Mouse (Mus musculus): ENCODE data around the gene Pafah1b1.

The Pafah1b1 gene

DNA sequence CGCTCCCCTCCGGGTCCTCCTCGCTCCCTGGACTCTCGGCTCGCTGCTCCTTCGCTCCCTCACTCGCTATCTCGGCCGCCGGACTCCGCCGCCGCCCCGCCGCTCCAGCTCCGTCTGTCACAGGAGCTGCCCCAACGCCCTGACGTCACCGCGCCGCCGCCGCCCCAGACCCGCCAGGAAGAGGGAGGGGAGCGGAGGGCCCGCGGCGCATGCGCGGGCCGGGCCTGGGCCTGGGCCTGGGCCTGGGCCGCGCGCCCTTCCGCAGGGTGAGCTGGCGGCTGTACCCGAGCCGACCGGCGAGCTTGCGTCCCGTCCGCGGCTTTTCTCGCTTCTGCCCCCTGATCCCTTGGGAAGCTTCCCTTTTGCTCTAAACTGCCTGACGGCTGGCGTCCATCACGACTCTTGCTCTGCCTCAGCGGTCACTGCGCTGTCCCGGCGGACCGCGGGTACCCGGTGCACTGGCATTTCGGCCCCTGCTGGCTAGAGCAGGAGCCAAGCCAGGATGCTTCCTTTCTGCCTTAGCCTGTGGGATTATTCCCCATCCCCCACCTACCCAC lies at the start of gene Pafah1b1:
TSS of gene Pafah1b1 (minus strand) at position 436 of the 557 bp plus-strand sequence.
- peak; percentile 86 for DNase-seq (ENCODE audit: low read depth, low spot score)

DNA sequence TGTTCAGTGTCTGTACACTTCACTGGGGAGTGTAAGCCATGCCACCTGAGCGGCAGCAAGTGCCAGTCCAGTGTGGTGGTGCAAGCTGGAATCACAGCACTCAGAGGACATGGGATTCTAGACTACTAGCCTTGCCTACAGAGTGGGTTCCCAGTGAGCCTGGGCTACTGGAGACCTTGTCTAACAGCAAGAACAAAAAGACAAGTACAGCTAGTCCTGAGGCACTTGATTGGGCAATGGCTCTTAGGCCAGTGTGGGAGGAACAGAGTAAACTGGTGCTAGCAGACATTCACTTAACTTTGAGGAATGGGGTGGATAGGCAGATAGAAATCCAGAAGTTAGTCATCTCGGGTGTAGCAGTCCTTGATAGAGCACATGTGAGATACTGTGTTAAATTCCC lies 47.9 kb upstream of the Pafah1b1 start:
- no peak for DNase-seq (ENCODE audit: low read depth, low spot score)

GRCm38 (mm10) chr11:74771650-74772049 lies 47.2 kb upstream of the Pafah1b1 start:
- DNase-seq (ENCODE audit: low read depth, low spot score) = no peak

DNA sequence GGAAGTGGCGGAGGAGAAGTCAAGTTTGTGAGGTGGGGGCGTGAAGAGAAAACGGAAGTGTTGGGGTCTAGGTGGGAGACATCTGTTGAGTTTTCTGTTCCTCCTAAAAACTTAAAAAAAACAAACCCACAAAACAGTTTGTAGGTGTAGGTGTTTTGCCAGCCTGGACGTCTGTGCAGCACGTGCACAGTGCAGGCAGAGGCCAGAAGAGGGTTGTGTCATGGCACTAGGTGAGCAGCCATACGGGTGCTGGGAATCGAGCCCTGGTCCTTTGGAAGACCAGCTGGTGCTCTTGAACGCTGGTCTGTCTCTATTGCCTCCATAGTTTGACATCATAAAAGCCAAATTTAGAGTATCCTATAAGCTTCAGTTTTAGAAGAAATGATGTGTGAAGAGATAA lies 46.8 kb upstream of the Pafah1b1 start:
- no peak for DNase-seq (ENCODE audit: low read depth, low spot score)

DNA sequence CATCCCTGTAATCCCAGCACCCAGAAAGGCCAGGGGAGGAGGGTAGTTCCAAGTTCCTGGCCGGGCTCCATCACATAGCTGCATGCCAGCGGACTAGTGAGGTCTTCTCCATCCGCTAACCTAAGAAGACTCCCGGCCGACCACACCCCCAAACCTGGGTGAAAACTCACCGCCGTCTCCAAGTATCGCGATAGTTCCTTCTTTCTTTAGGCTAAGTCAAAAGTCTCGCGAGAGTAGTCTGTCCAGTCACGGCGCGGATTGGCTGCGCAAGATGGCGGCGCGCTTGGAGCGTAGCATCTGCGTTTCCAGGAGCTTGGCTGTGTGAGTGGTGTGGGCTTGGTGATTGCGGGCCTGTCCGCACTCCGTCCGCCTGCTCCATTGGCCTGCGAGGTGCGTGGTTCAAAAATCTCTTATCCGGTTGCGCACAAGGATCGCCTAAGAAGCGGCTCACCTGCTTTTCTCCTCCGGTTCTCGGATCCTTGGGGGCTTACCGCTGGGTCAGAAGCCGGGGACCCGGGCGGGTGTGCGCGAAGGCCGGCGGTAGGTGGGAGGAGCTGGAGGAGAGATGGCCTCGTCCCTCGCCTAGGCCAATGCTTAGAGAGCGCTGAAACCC lies 46.2 kb upstream of the Pafah1b1 start, which contains the start of gene Mettl16:
TSS of gene Mettl16 (plus strand) at position 236 of the 613 bp plus-strand sequence.
- peak; percentile 99 for DNase-seq (ENCODE audit: low read depth, low spot score)

DNA sequence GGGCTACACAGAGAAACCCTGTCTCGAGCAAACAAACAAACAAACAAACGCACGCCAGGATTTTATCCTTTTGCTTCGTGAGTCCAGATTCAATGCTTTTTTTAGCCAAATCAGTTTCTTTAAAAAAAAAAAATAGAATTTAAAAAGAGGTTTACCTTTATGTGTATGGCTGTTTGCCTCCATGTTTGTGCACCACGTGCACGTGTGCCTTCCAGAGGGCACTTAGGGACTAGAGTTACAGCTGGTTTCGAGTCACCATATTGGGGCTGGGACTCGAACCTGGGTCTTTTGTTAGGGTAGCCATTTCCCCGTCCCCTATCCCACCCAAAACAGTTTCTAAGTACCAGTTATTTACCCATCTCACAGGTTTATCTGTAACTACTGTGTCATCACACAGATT lies 45.6 kb upstream of the Pafah1b1 start:
- no peak for DNase-seq (ENCODE audit: low read depth, low spot score)

DNA sequence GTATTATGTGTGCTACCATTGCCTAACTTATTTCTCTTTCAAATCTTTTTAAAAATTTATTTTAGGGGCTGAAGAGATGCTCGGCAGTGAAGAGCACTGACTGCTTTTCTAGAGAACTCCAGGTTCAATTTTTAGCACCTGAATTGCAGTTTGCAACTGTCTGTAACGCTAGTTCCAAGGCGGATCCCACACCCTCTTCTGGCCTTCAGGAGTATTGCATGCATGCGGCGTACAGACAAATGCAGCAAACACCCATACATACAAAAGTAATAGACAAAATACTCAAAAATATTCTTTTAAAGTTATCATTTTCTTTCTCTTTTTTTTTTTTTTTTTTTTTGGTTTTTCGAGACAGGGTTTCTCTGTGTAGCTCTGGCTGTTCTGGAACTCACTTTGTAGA lies 43.6 kb upstream of the Pafah1b1 start:
- peak; percentile 29 for DNase-seq (ENCODE audit: low read depth, low spot score)

GRCm38 (mm10) chr11:74767469-74767868 lies 43.0 kb upstream of the Pafah1b1 start:
- no peak for DNase-seq (ENCODE audit: low read depth, low spot score)

DNA sequence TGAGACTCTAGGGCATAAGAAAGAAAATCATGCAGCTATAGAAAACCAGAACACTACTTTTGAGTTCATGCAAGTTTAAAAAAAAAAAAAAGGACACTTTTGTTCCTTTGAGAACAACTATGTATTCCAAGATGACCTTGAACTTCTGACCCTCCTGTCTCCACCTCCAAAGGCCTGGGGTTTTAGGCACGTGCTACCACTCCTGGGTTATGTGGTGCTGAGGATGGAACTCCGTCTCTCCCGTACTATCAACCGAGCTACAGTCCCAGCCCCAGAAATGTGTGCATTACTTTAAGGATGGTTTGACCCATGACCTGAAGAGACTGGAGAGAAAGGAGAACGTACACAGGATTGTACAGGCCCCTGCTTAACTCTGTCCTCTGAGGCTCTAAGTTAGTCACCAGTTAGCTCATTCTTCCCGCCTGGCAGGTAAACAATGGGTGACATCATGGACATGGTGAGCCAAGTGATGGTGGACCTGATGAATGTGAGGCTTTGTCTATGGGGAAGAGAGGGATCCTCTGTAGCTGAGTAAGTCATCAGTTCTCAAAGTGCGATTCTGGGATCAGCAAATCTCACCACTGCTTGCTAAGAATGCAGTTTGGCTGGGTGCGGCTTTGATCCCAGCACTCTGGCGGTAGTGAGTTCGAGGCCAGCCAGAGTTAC lies 39.6 kb upstream of the Pafah1b1 start:
- DNase-seq (ENCODE audit: low read depth, low spot score) = no peak

- DNase-seq (ENCODE audit: low read depth, low spot score) = no peak
Measured at GRCm38 (mm10) chr11:74761011-74761705, 36.7 kb upstream of the Pafah1b1 start.

DNA sequence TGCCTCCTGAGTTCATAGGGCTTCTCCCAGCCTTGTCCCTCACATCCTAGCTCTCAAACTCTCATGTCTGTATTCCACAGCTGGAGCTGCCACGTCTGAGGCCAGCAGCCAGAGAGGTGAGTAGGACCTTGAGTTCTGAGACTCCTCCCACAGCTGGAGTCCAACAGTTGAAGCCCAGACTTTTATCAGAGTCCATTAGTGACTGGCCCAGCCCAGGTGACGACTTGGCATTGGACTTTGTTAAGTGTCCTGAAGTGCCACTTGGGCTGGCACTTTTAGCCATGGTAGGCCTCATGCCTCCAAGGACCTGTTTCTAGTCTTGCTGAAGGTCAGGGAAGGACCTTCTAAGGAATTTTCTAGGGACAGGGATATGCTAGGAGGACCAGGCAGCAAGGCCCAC lies 32.2 kb upstream of the Pafah1b1 start:
- DNase-seq (ENCODE audit: low read depth, low spot score) = no peak

- no peak for DNase-seq (ENCODE audit: low read depth, low spot score)
Measured at GRCm38 (mm10) chr11:74751352-74752066, 27.0 kb upstream of the Pafah1b1 start.

GRCm38 (mm10) chr11:74750662-74751351 lies 26.3 kb upstream of the Pafah1b1 start:
- DNase-seq (ENCODE audit: low read depth, low spot score) = no peak

GRCm38 (mm10) chr11:74749241-74749640 lies 24.8 kb upstream of the Pafah1b1 start:
- no peak for DNase-seq (ENCODE audit: low read depth, low spot score)

- DNase-seq (ENCODE audit: low read depth, low spot score) = no peak
Measured at GRCm38 (mm10) chr11:74748022-74748421, 23.6 kb upstream of the Pafah1b1 start.

DNA sequence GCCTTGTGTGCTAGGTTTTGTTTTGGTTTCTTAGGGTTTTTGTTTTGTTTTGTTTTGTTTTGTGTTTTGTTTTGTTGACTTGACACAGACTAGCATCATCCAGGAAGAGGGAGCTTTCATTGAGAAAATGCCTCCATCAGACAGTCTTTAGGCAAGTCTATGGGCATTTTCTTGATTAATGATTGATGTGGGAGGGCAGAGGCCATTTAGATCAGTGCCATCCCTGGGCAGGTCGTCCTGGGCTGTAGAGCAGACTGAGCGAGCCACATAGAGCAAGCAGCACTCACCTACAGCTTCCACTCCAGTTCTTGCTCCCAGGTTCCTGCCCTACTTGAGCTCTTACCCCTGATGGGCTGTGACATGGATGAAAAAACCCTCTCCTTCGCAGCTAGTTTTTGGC lies 13.4 kb upstream of the Pafah1b1 start:
- DNase-seq (ENCODE audit: low read depth, low spot score) = no peak

- DNase-seq (ENCODE audit: low read depth, low spot score) = no peak
Measured at GRCm38 (mm10) chr11:74734917-74735316, 10.4 kb upstream of the Pafah1b1 start.

- DNase-seq (ENCODE audit: low read depth, low spot score) = no peak
Measured at GRCm38 (mm10) chr11:74725181-74725580, 711 bp upstream of the Pafah1b1 start.

DNA sequence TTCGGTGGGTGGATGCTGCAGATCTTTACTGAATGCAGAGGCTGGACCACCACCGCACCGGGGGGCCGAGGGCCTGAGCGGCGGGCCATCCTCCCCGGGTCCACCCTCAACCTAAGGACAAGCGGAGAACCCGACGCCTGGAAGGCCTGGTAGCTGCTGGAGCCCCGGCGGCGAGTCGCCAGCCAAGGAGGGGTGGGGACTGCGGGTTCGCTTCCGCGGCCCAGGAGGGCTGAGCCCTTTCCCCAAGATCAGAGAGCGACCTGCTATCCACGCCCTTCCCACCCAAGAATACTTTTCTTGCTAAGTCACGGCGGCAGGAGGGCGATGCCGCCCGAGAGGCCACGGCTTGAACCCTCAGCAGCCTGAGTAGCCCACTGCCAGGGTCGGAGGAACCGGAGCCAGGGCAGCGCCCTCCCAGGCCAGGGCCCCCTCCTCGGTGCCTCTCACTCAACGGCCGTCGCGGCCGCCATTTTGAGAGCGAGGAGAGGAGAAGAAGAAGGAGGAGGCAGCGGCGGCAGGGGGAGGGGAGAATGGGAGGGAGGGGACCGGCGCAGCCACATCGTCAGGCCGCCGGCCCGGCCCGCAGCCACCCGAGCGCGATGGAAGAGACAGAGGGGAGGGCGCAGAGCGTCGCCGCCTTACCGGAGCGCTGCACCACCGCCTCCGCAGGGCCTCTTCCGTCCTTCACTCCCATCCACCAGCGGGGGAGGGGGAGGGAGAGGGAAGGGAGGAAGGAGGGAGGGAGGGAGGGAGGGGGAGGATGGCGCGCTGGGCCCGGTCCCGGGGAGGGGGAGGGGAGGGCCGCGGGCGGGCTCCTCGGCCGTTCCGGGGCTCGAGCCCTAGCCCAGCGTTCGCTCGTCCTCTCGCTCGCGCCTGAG lies 874 bp downstream of the Pafah1b1 start:
- DNase-seq (ENCODE audit: low read depth, low spot score) = peak; percentile 78

GRCm38 (mm10) chr11:74721971-74722370 lies 2.5 kb downstream of the Pafah1b1 start:
- no peak for DNase-seq (ENCODE audit: low read depth, low spot score)

Measured in forelimb bud, embryonic 11.5 days (tissue).